Mouse (Mus musculus): Measurements from ENCODE around the gene Tmem163. TPM values are rescaled to one million over a fixed set of nuclear protein-coding genes. Genes with fewer than 3 reads are reported as not detected.
A peak's percentile ranks its signal among the peaks of the same experiment; 100 is the strongest.

The Tmem163 gene
- polyA plus RNA-seq, 1 experiment from 2014 or later, result 44.2 TPM

- H3K27me3 ChIP-seq (replicated peaks), result peaks cover 79% of the 10 kb centered on the region
- 80% methylated on average over 4 of the region's 4 CpGs for WGBS
- no peak overlapping the region for H3K4me3 ChIP-seq
- H3K27ac ChIP-seq, result no peak overlapping the region
- no peak overlapping the region for H3K4me2 ChIP-seq (replicated peaks)
- H3K4me1 ChIP-seq, result peaks cover 15% of the 10 kb centered on the region
- no peaks in the 10 kb centered on the region for H3K9me3 ChIP-seq
- no peak for ATAC-seq (ENCODE audit: low FRiP score, low read depth)
- no peak overlapping the region for H3K9ac ChIP-seq
- H3K36me3 ChIP-seq, result no peaks in the 10 kb centered on the region
These were observed 137.8 kb downstream of the Tmem163 start for GRCm38 (mm10) chr1:127541522-127541921.

DNA sequence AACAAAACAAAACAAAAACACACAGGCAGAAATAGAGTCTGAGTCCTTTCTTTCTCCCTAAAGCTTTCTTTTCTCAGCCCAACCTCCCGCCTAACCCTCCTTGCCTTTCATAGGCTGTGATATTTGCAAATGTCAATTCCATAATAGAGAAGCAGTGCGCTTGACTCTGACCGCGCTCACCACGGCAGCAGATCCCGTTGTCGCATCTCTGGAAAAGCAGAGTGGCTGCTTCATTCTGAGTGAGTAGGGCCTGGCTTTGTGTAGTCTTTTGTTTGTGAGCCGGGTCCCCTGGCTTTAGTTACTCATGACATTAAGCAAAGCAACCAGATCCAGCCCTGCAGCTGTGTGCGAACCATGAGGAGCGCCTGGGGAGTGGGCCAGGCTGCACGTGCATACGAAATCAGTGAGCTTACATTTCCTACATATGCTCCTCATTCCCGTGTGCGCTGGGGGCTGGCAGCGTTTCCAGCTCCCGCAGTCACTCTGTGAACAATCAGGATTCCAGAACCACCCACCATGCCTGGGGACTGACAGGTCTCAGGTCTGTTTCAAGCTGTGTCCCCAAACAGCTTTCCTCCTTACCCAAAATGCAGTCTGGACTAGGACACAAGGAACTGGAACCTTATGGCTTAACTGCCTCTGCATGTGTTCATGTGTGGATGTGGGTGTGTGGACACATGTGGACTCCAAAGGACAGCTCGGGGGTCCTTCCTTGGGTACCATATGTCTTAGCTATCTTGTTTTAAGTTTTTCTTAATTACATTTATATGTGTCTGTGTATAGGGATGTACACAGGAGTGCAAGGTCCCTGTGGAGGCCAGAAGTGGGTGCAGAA, 141.9 kb downstream of the Tmem163 start:
- Histone ChIP-seq H3K27me3 (replicated peaks) (peaks cover 85% of the 10 kb centered on the region), H3K36me3 (no peaks in the 10 kb centered on the region), H3K9ac (peak overlapping the region; percentile 19; the same call in 1 of the 2 replicates), H3K9me3 (no peaks in the 10 kb centered on the region), H3K4me1 (peaks cover 23% of the 10 kb centered on the region), H3K27ac (peak overlapping the region; percentile 16; the same call in 1 of the 2 replicates), H3K4me2 (replicated peaks) (peak overlapping the region; percentile 40), H3K4me3 (no peak overlapping the region)
- ATAC-seq (ENCODE audit: low FRiP score, low read depth), result peak; percentile 70
- WGBS, result 13% methylated on average over 17 of the region's 17 CpGs

DNA sequence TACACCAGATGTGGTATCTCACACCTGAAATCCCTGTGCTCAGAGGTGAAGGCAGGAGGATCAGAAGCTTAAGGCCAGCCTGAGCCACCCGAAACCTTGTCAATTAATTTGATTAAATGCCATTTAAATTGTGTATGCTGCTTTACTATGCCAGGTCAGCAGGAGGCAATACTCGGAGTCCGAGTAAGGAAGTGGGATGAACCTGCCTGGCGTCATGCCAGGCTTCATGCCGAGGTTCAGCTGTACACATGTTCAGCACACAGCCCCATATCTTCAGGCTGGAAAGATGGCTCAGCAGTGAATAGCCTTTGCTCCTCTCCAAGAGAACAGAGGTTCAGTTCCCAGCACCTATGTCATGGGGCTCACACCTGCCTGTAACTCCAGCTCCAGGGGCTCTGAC, 142.9 kb downstream of the Tmem163 start:
- no peaks in the 10 kb centered on the region for H3K36me3 ChIP-seq
- no peak overlapping the region; the same call in 1 of the 2 replicates for H3K27ac ChIP-seq
- peaks cover 79% of the 10 kb centered on the region for H3K27me3 ChIP-seq (replicated peaks)
- no peaks in the 10 kb centered on the region for H3K9me3 ChIP-seq
- 46% methylated on average over 5 of the region's 5 CpGs for WGBS
- H3K4me3 ChIP-seq, result no peak overlapping the region
- H3K4me2 ChIP-seq (replicated peaks), result peak overlapping the region; percentile 40; the same call in 1 of the 2 replicates
- ATAC-seq (ENCODE audit: low FRiP score, low read depth), result no peak
- no peak overlapping the region for H3K9ac ChIP-seq
- H3K4me1 ChIP-seq, result peaks cover 23% of the 10 kb centered on the region

- Histone ChIP-seq H3K27me3 (replicated peaks) (peaks cover 80% of the 10 kb centered on the region), H3K4me2 (replicated peaks) (no peak overlapping the region)
These were observed 147.6 kb downstream of the Tmem163 start for GRCm38 (mm10) chr1:127531723-127532122.

GRCm38 (mm10) chr1:127530849-127531580, 148.3 kb downstream of the Tmem163 start:
- Histone ChIP-seq H3K27ac (no peak overlapping the region), H3K4me1 (peaks cover 19% of the 10 kb centered on the region), H3K4me2 (replicated peaks) (peak overlapping the region; percentile 7; the same call in 1 of the 2 replicates), H3K9ac (no peak overlapping the region), H3K27me3 (replicated peaks) (peaks cover 75% of the 10 kb centered on the region), H3K36me3 (no peaks in the 10 kb centered on the region), H3K4me3 (no peak overlapping the region), H3K9me3 (no peaks in the 10 kb centered on the region)
- 17% methylated on average over 14 of the region's 14 CpGs for WGBS
- ATAC-seq (ENCODE audit: low FRiP score, low read depth), result peak; percentile 97

More at GRCm38 (mm10) chr1:127531723-127532122, 147.6 kb downstream of the Tmem163 start:
- peak; percentile 55 for ATAC-seq (ENCODE audit: low FRiP score, low read depth)
- H3K9ac ChIP-seq, result no peak overlapping the region
- peaks cover 21% of the 10 kb centered on the region for H3K4me1 ChIP-seq
- no peak overlapping the region for H3K27ac ChIP-seq
- 60% methylated on average over 5 of the region's 5 CpGs for WGBS
- H3K4me3 ChIP-seq, result no peak overlapping the region
- H3K9me3 ChIP-seq, result no peaks in the 10 kb centered on the region
- H3K36me3 ChIP-seq, result no peaks in the 10 kb centered on the region

DNA sequence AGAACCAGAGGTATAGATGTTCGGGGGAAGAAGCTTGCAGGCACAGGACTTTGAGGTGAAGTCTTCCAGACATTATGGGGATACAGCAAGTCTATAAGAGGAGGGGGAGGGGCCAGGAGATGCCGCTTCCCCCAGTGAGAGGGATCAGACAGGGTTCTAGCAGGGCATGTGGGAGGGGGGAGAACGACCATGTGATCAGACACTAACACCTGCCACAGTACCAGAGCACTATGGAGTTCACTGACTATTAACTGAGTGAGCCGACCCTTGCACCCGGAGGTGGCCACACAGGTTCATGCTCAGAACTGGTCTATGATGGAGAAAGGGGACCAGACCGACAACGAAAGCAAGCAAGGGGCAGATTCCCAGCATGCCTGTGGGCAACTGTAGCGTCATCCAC, 156.0 kb downstream of the Tmem163 start:
- H3K4me3 ChIP-seq, result no peak overlapping the region
- peaks cover 66% of the 10 kb centered on the region for H3K27me3 ChIP-seq (replicated peaks)
- H3K36me3 ChIP-seq, result no peaks in the 10 kb centered on the region
- no peaks in the 10 kb centered on the region for H3K9me3 ChIP-seq
- 80% methylated on average over 8 of the region's 8 CpGs for WGBS
- H3K4me2 ChIP-seq (replicated peaks), result no peak overlapping the region
- no peak overlapping the region for H3K9ac ChIP-seq
- no peak for ATAC-seq (ENCODE audit: low FRiP score, low read depth)
- H3K27ac ChIP-seq, result no peak overlapping the region
- no peaks in the 10 kb centered on the region for H3K4me1 ChIP-seq

DNA sequence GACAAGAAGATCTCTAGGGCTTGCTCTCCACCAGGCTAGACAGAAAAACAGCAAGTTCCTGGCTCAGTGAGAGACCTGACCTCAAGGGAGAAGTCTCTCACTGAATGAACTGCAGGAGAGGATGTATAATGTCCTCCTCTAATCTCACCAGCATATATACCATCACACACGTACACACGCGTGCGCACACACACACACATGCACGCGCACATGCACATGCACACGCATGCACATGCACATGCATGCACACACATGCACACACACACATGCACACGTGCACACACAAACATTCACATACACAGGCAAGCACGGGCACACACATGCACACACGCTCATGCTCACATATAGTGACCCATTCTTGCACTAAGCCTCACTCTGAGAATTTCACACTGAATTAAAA, 164.5 kb downstream of the Tmem163 start:
- Histone ChIP-seq H3K4me2 (replicated peaks) (no peak overlapping the region), H3K9me3 (no peaks in the 10 kb centered on the region), H3K4me3 (no peak overlapping the region), H3K27me3 (replicated peaks) (peaks cover 13% of the 10 kb centered on the region), H3K36me3 (no peaks in the 10 kb centered on the region), H3K27ac (no peak overlapping the region), H3K9ac (no peak overlapping the region), H3K4me1 (no peaks in the 10 kb centered on the region)
- 95% methylated on average over 10 of the region's 10 CpGs for WGBS
- ATAC-seq (ENCODE audit: low FRiP score, low read depth), result no peak

- H3K36me3 ChIP-seq, result no peaks in the 10 kb centered on the region
- no peak for ATAC-seq (ENCODE audit: low FRiP score, low read depth)
- H3K4me1 ChIP-seq, result no peaks in the 10 kb centered on the region
- H3K4me3 ChIP-seq, result no peak overlapping the region
- H3K9me3 ChIP-seq, result no peaks in the 10 kb centered on the region
- H3K27me3 ChIP-seq (replicated peaks), result peaks cover 13% of the 10 kb centered on the region
- H3K4me2 ChIP-seq (replicated peaks), result no peak overlapping the region
- WGBS, result 79% methylated on average over 3 of the region's 3 CpGs
- no peak overlapping the region for H3K9ac ChIP-seq
- no peak overlapping the region for H3K27ac ChIP-seq
These were observed 164.9 kb downstream of the Tmem163 start for GRCm38 (mm10) chr1:127514479-127514878.

GRCm38 (mm10) chr1:127513664-127514063, 165.7 kb downstream of the Tmem163 start:
- Histone ChIP-seq H3K27ac (no peak overlapping the region), H3K36me3 (no peaks in the 10 kb centered on the region), H3K9ac (no peak overlapping the region), H3K27me3 (replicated peaks) (peaks cover 13% of the 10 kb centered on the region), H3K9me3 (no peaks in the 10 kb centered on the region), H3K4me3 (no peak overlapping the region), H3K4me1 (no peaks in the 10 kb centered on the region), H3K4me2 (replicated peaks) (no peak overlapping the region)
- WGBS, result 91% methylated on average over 3 of the region's 3 CpGs
- ATAC-seq (ENCODE audit: low FRiP score, low read depth), result no peak

DNA sequence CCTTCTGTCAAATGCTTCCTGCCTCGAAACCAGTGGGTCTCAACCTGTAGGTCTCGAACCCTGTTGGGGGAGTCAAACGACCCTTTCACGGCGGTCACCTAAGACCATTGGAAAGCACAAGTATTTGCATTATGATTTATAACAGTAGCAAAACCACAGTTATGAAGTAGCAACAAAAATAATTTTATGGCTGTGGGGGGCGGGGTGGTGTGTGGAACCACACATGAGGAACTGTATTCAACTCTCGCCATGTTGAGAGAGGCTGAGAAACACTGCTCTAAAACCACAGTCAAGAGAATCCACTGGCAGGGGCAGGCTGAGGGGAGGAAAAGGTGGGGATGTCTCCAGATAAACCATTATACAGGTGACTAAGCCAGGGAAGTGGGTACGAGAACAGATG, 166.2 kb downstream of the Tmem163 start:
- ATAC-seq (ENCODE audit: low FRiP score, low read depth), result no peak
- Histone ChIP-seq H3K4me2 (replicated peaks) (no peak overlapping the region), H3K4me1 (no peaks in the 10 kb centered on the region), H3K9me3 (no peaks in the 10 kb centered on the region), H3K4me3 (no peak overlapping the region), H3K27me3 (replicated peaks) (peaks cover 13% of the 10 kb centered on the region), H3K9ac (no peak overlapping the region), H3K36me3 (no peaks in the 10 kb centered on the region), H3K27ac (no peak overlapping the region)
- 89% methylated on average over 8 of the region's 8 CpGs for WGBS

GRCm38 (mm10) chr1:127512709-127513108, 166.6 kb downstream of the Tmem163 start:
- peaks cover 13% of the 10 kb centered on the region; the same call in 1 of the 2 replicates for H3K27me3 ChIP-seq (replicated peaks)

GRCm38 (mm10) chr1:127511362-127511761, 168.0 kb downstream of the Tmem163 start:
- ATAC-seq (ENCODE audit: low FRiP score, low read depth), result no peak
- Histone ChIP-seq H3K27me3 (replicated peaks) (peaks cover 6% of the 10 kb centered on the region; the same call in 1 of the 2 replicates), H3K36me3 (no peaks in the 10 kb centered on the region), H3K4me1 (peaks cover 2% of the 10 kb centered on the region; the same call in 1 of the 2 replicates), H3K4me2 (replicated peaks) (no peak overlapping the region), H3K9me3 (no peaks in the 10 kb centered on the region), H3K27ac (no peak overlapping the region), H3K4me3 (no peak overlapping the region), H3K9ac (no peak overlapping the region)
- WGBS, result 84% methylated on average over 6 of the region's 6 CpGs

More at GRCm38 (mm10) chr1:127512709-127513108, 166.6 kb downstream of the Tmem163 start:
- ATAC-seq (ENCODE audit: low FRiP score, low read depth), result no peak
- Histone ChIP-seq H3K27ac (no peak overlapping the region), H3K4me2 (replicated peaks) (no peak overlapping the region), H3K9me3 (no peaks in the 10 kb centered on the region), H3K9ac (no peak overlapping the region), H3K4me3 (no peak overlapping the region), H3K36me3 (no peaks in the 10 kb centered on the region), H3K4me1 (no peaks in the 10 kb centered on the region; the same call in 1 of the 2 replicates)
- 81% methylated on average over 6 of the region's 6 CpGs for WGBS

Measured in neural tube, embryonic 12.5 days (tissue).